Mouse (Mus musculus) CH12.LX (cell line): ENCODE data around the gene Daam1.
A peak's percentile ranks its signal among the peaks of the same experiment; 100 is the strongest.

Source experiments
- BHLHE40 ChIP-seq: IDR thresholded peaks from 2 replicates; pipeline ENCODE4 v1.6.1; 2011; ENCODE audit warnings: mild to moderate bottlenecking, low read depth, low read length, improper control_type of control experiment
- CTCF ChIP-seq, 2 experiments: IDR thresholded peaks in 1 of 2; conservative IDR thresholded peaks in 1 of 2; 2 replicates each; pipeline ENCODE4 v1.5.1; 2011 to 2012; ENCODE audit warnings: low read depth in 2 of 2, low read length in 2 of 2, improper control_type of control experiment in 1 of 2, inconsistent platforms in 1 of 2, mild to moderate bottlenecking in 1 of 2, moderate library complexity in 1 of 2
- GABPA ChIP-seq: IDR thresholded peaks from 2 replicates; pipeline ENCODE4 v1.6.1; 2012; ENCODE audit warnings: low read depth, low read length, improper control_type of control experiment, inconsistent platforms; ENCODE audit not compliant: insufficient replicate concordance
- HCFC1 ChIP-seq: IDR thresholded peaks from 2 replicates; pipeline ENCODE4 v1.6.1; 2012; ENCODE audit warnings: low read depth, mild to moderate bottlenecking, inconsistent platforms, low read length, improper control_type of control experiment
- MAX ChIP-seq: IDR thresholded peaks from 2 replicates; pipeline ENCODE4 v1.6.1; 2011; ENCODE audit warnings: low read length, improper control_type of control experiment
- MXI1 ChIP-seq: IDR thresholded peaks from 2 replicates; pipeline ENCODE4 v1.6.1; 2011; ENCODE audit warnings: mild to moderate bottlenecking, low read depth, low read length, improper control_type of control experiment
- POLR2A ChIP-seq: IDR thresholded peaks from 2 replicates; pipeline ENCODE4 v1.6.1; 2011; ENCODE audit warnings: low read depth, mild to moderate bottlenecking, improper control_type of control experiment, low read length
- RCOR1 ChIP-seq: conservative IDR thresholded peaks from 2 replicates; pipeline ENCODE4 v1.6.1; 2012; ENCODE audit warnings: low read depth, mild to moderate bottlenecking, inconsistent platforms, low read length, improper control_type of control experiment
- SIN3A ChIP-seq: IDR thresholded peaks from 2 replicates; pipeline ENCODE4 v1.6.1; 2012; ENCODE audit warnings: low read length, improper control_type of control experiment, inconsistent platforms
- ZMIZ1 ChIP-seq: IDR thresholded peaks from 2 replicates; pipeline ENCODE4 v1.6.1; 2012; ENCODE audit warnings: low read depth, mild to moderate bottlenecking, inconsistent platforms, low read length, improper control_type of control experiment

GRCm38 (mm10) chr12:72009051-72009902 lies 178.4 kb downstream of the Daam1 start:
- no peak for TF ChIP-seq CTCF (conservative IDR thresholded peaks at IDR 0.05 in 1 of 2, IDR thresholded peaks at IDR 0.05 in 1 of 2; ENCODE audit: low read depth in 2 of 2, low read length in 2 of 2)
- TF ChIP-seq RCOR1 = no peak
- no peak for TF ChIP-seq SIN3A
- TF ChIP-seq POLR2A = 0 out of 2 replicates have a peak, but pooled peaks have one; percentile 28
- TF ChIP-seq ZMIZ1 = no peak
- TF ChIP-seq MAX = peak; percentile 75; the same call in 1 of the 2 replicates
- TF ChIP-seq BHLHE40 = peak; percentile 93
- TF ChIP-seq HCFC1 = no peak
- TF ChIP-seq MXI1 = peak; percentile 19; the same call in 1 of the 2 replicates
- TF ChIP-seq GABPA = no peak
